Mouse (Mus musculus): Measurements from ENCODE around the gene Shisa4.

DNA sequence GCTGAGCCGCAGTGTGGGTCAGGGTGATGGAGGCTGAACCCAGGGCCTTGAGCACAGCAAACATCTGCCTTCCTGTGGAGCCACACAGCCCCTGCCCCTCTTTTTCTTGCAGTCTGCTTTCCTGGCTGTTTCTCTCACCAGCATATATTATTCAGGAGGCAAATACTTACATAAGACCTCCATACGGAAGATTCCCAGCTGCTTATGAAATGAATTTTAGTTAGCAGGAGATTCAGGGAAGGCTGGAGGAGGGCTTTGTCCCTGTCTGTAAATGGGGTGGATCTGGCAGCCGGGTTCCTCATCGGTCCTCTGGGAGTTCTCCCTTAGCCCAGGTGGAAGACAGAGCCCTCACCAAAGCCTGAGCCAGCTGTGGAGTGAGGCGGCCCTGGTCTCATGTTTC, 46.7 kb downstream of the Shisa4 start:
- no peak for TF ChIP-seq CTCF (IDR thresholded peaks at IDR 0.05; ENCODE audit: insufficient read depth, low read depth, low read length)
- TF ChIP-seq POLR2A (IDR thresholded peaks at IDR 0.05; ENCODE audit: insufficient read depth, low read depth, low read length), result no peak
